Mouse (Mus musculus): Measurements from ENCODE around the gene Gata1. TPM values are rescaled to one million over a fixed set of nuclear protein-coding genes. Genes with fewer than 3 reads are reported as not detected.
"Not testable (repeated sequence)": the region's sequence is repeated elsewhere in the genome, so short reads cannot be mapped to it uniquely, and the experiment has no call there.

Gata1 gene
- total and polyA plus RNA-seq, 2 experiments from 2014 or later, result 0.20 TPM; not detected in 1

GRCm38 (mm10) chrX:7919601-7920383 is 58.1 kb downstream of the Gata1 start, which contains the start of gene Pcsk1n:
TSS of gene Pcsk1n (plus strand) at chrX:7919822.
- Histone ChIP-seq H3K9ac (replicated peaks; ENCODE audit: low read depth, low read length) (no peak within 1 kb of the TSS), H3K4me2 (ENCODE audit: low read depth, low read length) (no peak within 1 kb of the TSS), H3K27ac (ENCODE audit: low read depth) (no peak within 1 kb of the TSS), H3K4me1 (ENCODE audit: control insufficient read depth, insufficient read depth) (no peaks in the 10 kb centered on the region), H3K4me3 (ENCODE audit: low read depth, low read length) (no peak within 1 kb of the TSS), H3K9me3 (replicated peaks; ENCODE audit: control insufficient read depth, low read length) (no peaks in the 10 kb centered on the region), H3K36me3 (replicated peaks; ENCODE audit: control insufficient read depth, insufficient read depth, low read length) (no peaks in the 10 kb centered on the region), H3K27me3 (ENCODE audit: control insufficient read depth, insufficient read depth, low read length) (peaks cover 45% of the 10 kb centered on the region)
- WGBS, result 13% methylated on average over 36 of the region's 40 CpGs
- TF ChIP-seq EP300 (IDR thresholded peaks at IDR 0.05; ENCODE audit: low read depth) (no peak), CTCF (IDR thresholded peaks at IDR 0.05; ENCODE audit: low read depth) (no peak)
- ATAC-seq (ENCODE audit: insufficient read depth, low read depth) (no peak), DNase-seq (ENCODE audit: low spot score) (no peak)

- not testable (repeated sequence) for H3K27ac ChIP-seq (ENCODE audit: low read depth); DNase-seq (ENCODE audit: low spot score); H3K4me3 ChIP-seq (ENCODE audit: low read depth, low read length); H3K9ac ChIP-seq (replicated peaks; ENCODE audit: low read depth, low read length); ATAC-seq (ENCODE audit: insufficient read depth, low read depth); H3K4me1 ChIP-seq (ENCODE audit: control insufficient read depth, insufficient read depth); H3K9me3 ChIP-seq (replicated peaks; ENCODE audit: control insufficient read depth, low read length); H3K4me2 ChIP-seq (ENCODE audit: low read depth, low read length); H3K36me3 ChIP-seq (replicated peaks; ENCODE audit: control insufficient read depth, insufficient read depth, low read length)
- H3K27me3 ChIP-seq (ENCODE audit: control insufficient read depth, insufficient read depth, low read length), result peaks cover 33% of the 10 kb centered on the region
- WGBS, result 65% methylated on average over 6 of the region's 6 CpGs
Measured at GRCm38 (mm10) chrX:7917960-7918359, 59.9 kb downstream of the Gata1 start.

- not testable (repeated sequence) for H3K4me1 ChIP-seq (ENCODE audit: control insufficient read depth, insufficient read depth); H3K9me3 ChIP-seq (replicated peaks; ENCODE audit: control insufficient read depth, low read length); DNase-seq (ENCODE audit: low spot score); H3K9ac ChIP-seq (replicated peaks; ENCODE audit: low read depth, low read length); H3K4me2 ChIP-seq (ENCODE audit: low read depth, low read length); H3K36me3 ChIP-seq (replicated peaks; ENCODE audit: control insufficient read depth, insufficient read depth, low read length); H3K4me3 ChIP-seq (ENCODE audit: low read depth, low read length); H3K27ac ChIP-seq (ENCODE audit: low read depth)
- WGBS, result 11% methylated on average over 3 of the region's 3 CpGs
- ATAC-seq (ENCODE audit: insufficient read depth, low read depth), result 0 out of 2 replicates have a peak, but pooled peaks have one; percentile 57
- H3K27me3 ChIP-seq (ENCODE audit: control insufficient read depth, insufficient read depth, low read length), result peaks cover 14% of the 10 kb centered on the region
Measured at GRCm38 (mm10) chrX:7915669-7916068, 62.2 kb downstream of the Gata1 start.

DNA sequence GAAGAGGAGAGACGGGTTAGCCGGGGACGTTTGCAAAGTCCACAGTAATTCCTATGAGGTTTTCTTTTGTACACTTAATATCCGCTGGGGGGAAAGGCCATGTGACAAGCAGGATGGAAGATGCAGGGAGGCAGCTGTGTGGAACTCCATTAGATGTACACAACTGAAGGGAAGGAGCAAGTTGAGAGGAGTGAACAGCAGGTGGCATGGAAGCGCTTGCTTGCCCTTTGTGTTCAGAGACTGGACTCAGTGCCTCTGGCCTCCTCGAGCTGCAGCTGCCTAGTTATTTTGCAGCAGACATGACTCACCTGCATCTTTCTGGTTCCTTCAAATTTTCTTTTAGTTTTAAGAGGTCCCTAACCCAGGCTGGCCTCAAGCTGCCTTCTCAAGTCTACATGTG is 67.4 kb downstream of the Gata1 start:
- H3K4me2 ChIP-seq (ENCODE audit: low read depth, low read length), result no peak overlapping the region
- no peak; the same call in 1 of the 2 replicates for ATAC-seq (ENCODE audit: insufficient read depth, low read depth)
- H3K27me3 ChIP-seq (ENCODE audit: control insufficient read depth, insufficient read depth, low read length), result no peaks in the 10 kb centered on the region
- H3K4me1 ChIP-seq (ENCODE audit: control insufficient read depth, insufficient read depth), result no peaks in the 10 kb centered on the region
- H3K36me3 ChIP-seq (replicated peaks; ENCODE audit: control insufficient read depth, insufficient read depth, low read length), result 0 out of 2 replicates have a peak, but pooled peaks cover 9% of the 10 kb centered on the region
- TF ChIP-seq EP300 (IDR thresholded peaks at IDR 0.05; ENCODE audit: low read depth) (no peak), CTCF (IDR thresholded peaks at IDR 0.05; ENCODE audit: low read depth) (peak; percentile 27; the same call in 1 of the 2 replicates)
- no peak overlapping the region for H3K27ac ChIP-seq (ENCODE audit: low read depth)
- no peak overlapping the region for H3K9ac ChIP-seq (replicated peaks; ENCODE audit: low read depth, low read length)
- WGBS, result 51% methylated on average over 6 of the region's 6 CpGs
- no peak overlapping the region for H3K4me3 ChIP-seq (ENCODE audit: low read depth, low read length)
- DNase-seq (ENCODE audit: low spot score), result no peak
- H3K9me3 ChIP-seq (replicated peaks; ENCODE audit: control insufficient read depth, low read length), result no peaks in the 10 kb centered on the region

Other genes with a start within 250 kb of the Gata1 start
- gene Praf2, start 249.6 kb downstream of the Gata1 start, total RNA-seq (2014; rRNA removed; ENCODE audit: low replicate concordance), result 12.6 and 22.6 TPM in 2 replicates
- 11.0 and 13.6 TPM in 2 replicates for gene Praf2, start 249.6 kb downstream of the Gata1 start, polyA plus RNA-seq (2015; fragmentation: Nextera tagmentation; extraction: Ambion mirVana)
- gene Ccdc120, start 227.2 kb downstream of the Gata1 start, total RNA-seq (2014; rRNA removed; ENCODE audit: low replicate concordance), result 0.92 and 5.8 TPM in 2 replicates
- 1.8 and 2.2 TPM in 2 replicates for gene Ccdc120, start 227.2 kb downstream of the Gata1 start, polyA plus RNA-seq (2015; fragmentation: Nextera tagmentation; extraction: Ambion mirVana)
- 8.4 and 17.3 TPM in 2 replicates for gene Tfe3, start 215.5 kb downstream of the Gata1 start, total RNA-seq (2014; rRNA removed; ENCODE audit: low replicate concordance)
- 11.5 and 11.6 TPM in 2 replicates for gene Tfe3, start 215.5 kb downstream of the Gata1 start, polyA plus RNA-seq (2015; fragmentation: Nextera tagmentation; extraction: Ambion mirVana)
- 2.4 and 6.8 TPM in 2 replicates for gene Gripap1, start 188.3 kb downstream of the Gata1 start, total RNA-seq (2014; rRNA removed; ENCODE audit: low replicate concordance)
- 17.5 and 19.3 TPM in 2 replicates for gene Gripap1, start 188.3 kb downstream of the Gata1 start, polyA plus RNA-seq (2015; fragmentation: Nextera tagmentation; extraction: Ambion mirVana)
- gene Kcnd1, start 155.8 kb downstream of the Gata1 start, total RNA-seq (2014; rRNA removed; ENCODE audit: low replicate concordance), result 0.08 and 0.23 TPM in 2 replicates
- 0.20 and 0.22 TPM in 2 replicates for gene Kcnd1, start 155.8 kb downstream of the Gata1 start, polyA plus RNA-seq (2015; fragmentation: Nextera tagmentation; extraction: Ambion mirVana)
- 25.7 and 38.0 TPM in 2 replicates for gene Otud5, start 136.7 kb downstream of the Gata1 start, total RNA-seq (2014; rRNA removed; ENCODE audit: low replicate concordance)
- 14.4 and 16.2 TPM in 2 replicates for gene Otud5, start 136.7 kb downstream of the Gata1 start, polyA plus RNA-seq (2015; fragmentation: Nextera tagmentation; extraction: Ambion mirVana)
- 3.1 and 15.9 TPM in 2 replicates for gene Pim2, start 99.8 kb downstream of the Gata1 start, total RNA-seq (2014; rRNA removed; ENCODE audit: low replicate concordance)
- gene Pim2, start 99.8 kb downstream of the Gata1 start, polyA plus RNA-seq (2015; fragmentation: Nextera tagmentation; extraction: Ambion mirVana), result 2.3 and 2.4 TPM in 2 replicates
- gene Slc35a2, start 94.0 kb downstream of the Gata1 start, total RNA-seq (2014; rRNA removed; ENCODE audit: low replicate concordance), result 19.7 and 30.8 TPM in 2 replicates
- gene Slc35a2, start 94.0 kb downstream of the Gata1 start, polyA plus RNA-seq (2015; fragmentation: Nextera tagmentation; extraction: Ambion mirVana), result 19.3 and 20.9 TPM in 2 replicates
- gene Pqbp1, start 78.8 kb downstream of the Gata1 start, total RNA-seq (2014; rRNA removed; ENCODE audit: low replicate concordance), result 44.5 and 63.0 TPM in 2 replicates
- gene Pqbp1, start 78.8 kb downstream of the Gata1 start, polyA plus RNA-seq (2015; fragmentation: Nextera tagmentation; extraction: Ambion mirVana), result 55.6 and 57.6 TPM in 2 replicates
- 37.7 and 46.4 TPM in 2 replicates for gene Timm17b, start 78.7 kb downstream of the Gata1 start, total RNA-seq (2014; rRNA removed; ENCODE audit: low replicate concordance)
- 91.3 and 99.7 TPM in 2 replicates for gene Timm17b, start 78.7 kb downstream of the Gata1 start, polyA plus RNA-seq (2015; fragmentation: Nextera tagmentation; extraction: Ambion mirVana)
- not detected in 2 replicates for gene Gm10491, start 70.2 kb downstream of the Gata1 start, total RNA-seq (2014; rRNA removed; ENCODE audit: low replicate concordance)
- gene Gm10491, start 70.2 kb downstream of the Gata1 start, polyA plus RNA-seq (2015; fragmentation: Nextera tagmentation; extraction: Ambion mirVana), result not detected in 2 replicates
- not detected in 2 replicates for gene Gm10490, start 68.5 kb downstream of the Gata1 start, total RNA-seq (2014; rRNA removed; ENCODE audit: low replicate concordance)
- not detected in 2 replicates for gene Gm10490, start 68.5 kb downstream of the Gata1 start, polyA plus RNA-seq (2015; fragmentation: Nextera tagmentation; extraction: Ambion mirVana)
- not detected in 2 replicates for gene Pcsk1n, start 58.2 kb downstream of the Gata1 start, total RNA-seq (2014; rRNA removed; ENCODE audit: low replicate concordance)
- 0.05 and 0.33 TPM in 2 replicates for gene Pcsk1n, start 58.2 kb downstream of the Gata1 start, polyA plus RNA-seq (2015; fragmentation: Nextera tagmentation; extraction: Ambion mirVana)
- gene Eras, start 49.5 kb downstream of the Gata1 start, total RNA-seq (2014; rRNA removed; ENCODE audit: low replicate concordance), result not detected in 2 replicates
- not detected in 2 replicates for gene Eras, start 49.5 kb downstream of the Gata1 start, polyA plus RNA-seq (2015; fragmentation: Nextera tagmentation; extraction: Ambion mirVana)
- 28.6 and 37.2 TPM in 2 replicates for gene Hdac6, start 30.2 kb downstream of the Gata1 start, total RNA-seq (2014; rRNA removed; ENCODE audit: low replicate concordance)
- gene Hdac6, start 30.2 kb downstream of the Gata1 start, polyA plus RNA-seq (2015; fragmentation: Nextera tagmentation; extraction: Ambion mirVana), result 16.2 and 18.4 TPM in 2 replicates
- not detected in 2 replicates for gene Glod5, start 40.4 kb upstream of the Gata1 start, total RNA-seq (2014; rRNA removed; ENCODE audit: low replicate concordance)
- gene Glod5, start 40.4 kb upstream of the Gata1 start, polyA plus RNA-seq (2015; fragmentation: Nextera tagmentation; extraction: Ambion mirVana), result 0.55 TPM in 2 replicates
- gene Suv39h1, start 96.7 kb upstream of the Gata1 start, total RNA-seq (2014; rRNA removed; ENCODE audit: low replicate concordance), result 15.7 and 15.9 TPM in 2 replicates
- gene Suv39h1, start 96.7 kb upstream of the Gata1 start, polyA plus RNA-seq (2015; fragmentation: Nextera tagmentation; extraction: Ambion mirVana), result 8.2 and 8.6 TPM in 2 replicates
- gene Was, start 112.4 kb upstream of the Gata1 start, total RNA-seq (2014; rRNA removed; ENCODE audit: low replicate concordance), result 0.31 TPM in 1 of 2 replicates, not detected in the other
- gene Was, start 112.4 kb upstream of the Gata1 start, polyA plus RNA-seq (2015; fragmentation: Nextera tagmentation; extraction: Ambion mirVana), result 0.22 and 0.25 TPM in 2 replicates
- 130 and 155 TPM in 2 replicates for gene Wdr13, start 154.8 kb upstream of the Gata1 start, total RNA-seq (2014; rRNA removed; ENCODE audit: low replicate concordance)
- gene Wdr13, start 154.8 kb upstream of the Gata1 start, polyA plus RNA-seq (2015; fragmentation: Nextera tagmentation; extraction: Ambion mirVana), result 24.4 and 26.4 TPM in 2 replicates
- gene Rbm3, start 167.8 kb upstream of the Gata1 start, total RNA-seq (2014; rRNA removed; ENCODE audit: low replicate concordance), result 408 and 439 TPM in 2 replicates
- 524 and 551 TPM in 2 replicates for gene Rbm3, start 167.8 kb upstream of the Gata1 start, polyA plus RNA-seq (2015; fragmentation: Nextera tagmentation; extraction: Ambion mirVana)
- 7.0 and 12.2 TPM in 2 replicates for gene Tbc1d25, start 198.1 kb upstream of the Gata1 start, total RNA-seq (2014; rRNA removed; ENCODE audit: low replicate concordance)
- 6.4 and 6.5 TPM in 2 replicates for gene Tbc1d25, start 198.1 kb upstream of the Gata1 start, polyA plus RNA-seq (2015; fragmentation: Nextera tagmentation; extraction: Ambion mirVana)
- 23.0 and 26.2 TPM in 2 replicates for gene Ebp, start 215.4 kb upstream of the Gata1 start, total RNA-seq (2014; rRNA removed; ENCODE audit: low replicate concordance)
- gene Ebp, start 215.4 kb upstream of the Gata1 start, polyA plus RNA-seq (2015; fragmentation: Nextera tagmentation; extraction: Ambion mirVana), result 20.6 and 26.3 TPM in 2 replicates
- 1.6 and 5.6 TPM in 2 replicates for gene Porcn, start 228.5 kb upstream of the Gata1 start, total RNA-seq (2014; rRNA removed; ENCODE audit: low replicate concordance)
- 2.5 and 2.9 TPM in 2 replicates for gene Porcn, start 228.5 kb upstream of the Gata1 start, polyA plus RNA-seq (2015; fragmentation: Nextera tagmentation; extraction: Ambion mirVana)

Data from heart, postnatal 0 days (tissue).